Mouse (Mus musculus): ENCODE data around the gene Olfr916. TPM values are rescaled to one million over a fixed set of nuclear protein-coding genes. Genes with fewer than 3 reads are reported as not detected.

Olfr916 gene
- not detected for polyA plus RNA-seq (2012; fragmentation: generic; extraction: Trizol)
- long read RNA-seq, experiment 1 = 0 reads
- long read RNA-seq, experiment 2 = 0 reads

DNA sequence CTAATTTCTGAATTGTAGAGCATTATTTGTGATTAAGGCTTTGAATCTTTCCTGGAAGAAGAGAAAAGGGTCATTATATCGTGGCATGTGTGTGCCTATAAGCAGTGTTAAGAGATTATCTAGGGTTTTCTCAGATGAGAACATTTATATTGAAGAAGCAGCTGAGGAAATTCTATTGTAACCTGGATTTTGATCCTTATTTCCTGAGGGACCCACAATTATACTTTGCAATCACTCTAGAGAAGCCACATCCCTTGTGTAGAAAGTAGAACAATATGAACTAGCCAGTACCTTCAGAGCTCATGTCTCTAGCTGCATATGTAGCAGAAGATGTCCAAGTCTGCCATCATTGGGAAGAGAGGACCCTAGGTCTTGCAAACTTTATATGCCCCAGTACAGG, at the start of gene Olfr916:
TSS of gene Olfr916 (minus strand) at position 101 of the 400 bp plus-strand sequence.
- H3K4me3 ChIP-seq (ENCODE audit: insufficient read depth, poor library complexity, severe bottlenecking) = no peak within 1 kb of the TSS
- TF ChIP-seq USF1 (IDR thresholded peaks at IDR 0.05; ENCODE audit: low read depth) (no peak), CEBPB (IDR thresholded peaks at IDR 0.05; ENCODE audit: low read depth) (no peak), MYOG (IDR thresholded peaks at IDR 0.05; ENCODE audit: control insufficient read depth, extremely low read depth, insufficient read length) (no peak), FOSL1 (IDR thresholded peaks at IDR 0.05; ENCODE audit: insufficient read depth, low read length, poor library complexity, severe bottlenecking) (no peak), MAX (IDR thresholded peaks at IDR 0.05) (no peak), MYOD1 (IDR thresholded peaks at IDR 0.05; ENCODE audit: control insufficient read depth, insufficient read length, low read depth) (no peak), CTCF (IDR thresholded peaks at IDR 0.05; ENCODE audit: control insufficient read depth, insufficient read depth, insufficient read length) (no peak)
- H3ac ChIP-seq (ENCODE audit: control insufficient read depth, insufficient read length, low read depth) = no peak within 1 kb of the TSS

GRCm38 (mm10) chr9:38674501-38674900, 14.8 kb upstream of the Olfr916 start, which contains the start of gene Olfr918:
Olfr918 (minus strand) TSS chr9:38674601.
- H3K79me3 ChIP-seq (ENCODE audit: low read depth) = no peaks in the 10 kb centered on the region
- no peaks in the 10 kb centered on the region for H3K79me2 ChIP-seq (ENCODE audit: control insufficient read depth, insufficient read depth)
- H3K27me3 ChIP-seq (ENCODE audit: control insufficient read depth, insufficient read depth, insufficient read length) = no peaks in the 10 kb centered on the region
- no peaks in the 10 kb centered on the region for H3K36me3 ChIP-seq (ENCODE audit: control insufficient read depth, insufficient read depth)
- H3K4me3 ChIP-seq (ENCODE audit: insufficient read depth, poor library complexity, severe bottlenecking) = no peak within 1 kb of the TSS
- TF ChIP-seq MYOD1 (IDR thresholded peaks at IDR 0.05; ENCODE audit: control insufficient read depth, insufficient read length, low read depth) (no peak), MYOG (IDR thresholded peaks at IDR 0.05; ENCODE audit: control insufficient read depth, extremely low read depth, insufficient read length) (no peak), MAX (IDR thresholded peaks at IDR 0.05) (no peak), CTCF (IDR thresholded peaks at IDR 0.05; ENCODE audit: control insufficient read depth, insufficient read depth, insufficient read length) (no peak), CEBPB (IDR thresholded peaks at IDR 0.05; ENCODE audit: low read depth) (no peak), USF1 (IDR thresholded peaks at IDR 0.05; ENCODE audit: low read depth) (no peak), FOSL1 (IDR thresholded peaks at IDR 0.05; ENCODE audit: insufficient read depth, low read length, poor library complexity, severe bottlenecking) (no peak)
- H3ac ChIP-seq (ENCODE audit: control insufficient read depth, insufficient read length, low read depth) = no peak within 1 kb of the TSS

More for the DNA sequence above, at the start of gene Olfr916:
- Histone ChIP-seq H3K79me2 (ENCODE audit: control insufficient read depth, insufficient read depth) (no peaks in the 10 kb centered on the region), H3K27me3 (ENCODE audit: control insufficient read depth, insufficient read depth, insufficient read length) (no peaks in the 10 kb centered on the region), H3K36me3 (ENCODE audit: control insufficient read depth, insufficient read depth) (no peaks in the 10 kb centered on the region), H3K79me3 (ENCODE audit: low read depth) (no peaks in the 10 kb centered on the region)

- Histone ChIP-seq H3K79me3 (ENCODE audit: low read depth) (no peaks in the 10 kb centered on the region), H3ac (ENCODE audit: control insufficient read depth, insufficient read length, low read depth) (no peak overlapping the region), H3K4me3 (ENCODE audit: insufficient read depth, poor library complexity, severe bottlenecking) (no peak overlapping the region), H3K27me3 (ENCODE audit: control insufficient read depth, insufficient read depth, insufficient read length) (no peaks in the 10 kb centered on the region), H3K79me2 (ENCODE audit: control insufficient read depth, insufficient read depth) (no peaks in the 10 kb centered on the region), H3K36me3 (ENCODE audit: control insufficient read depth, insufficient read depth) (no peaks in the 10 kb centered on the region)
- no peak for TF ChIP-seq CTCF (IDR thresholded peaks at IDR 0.05; ENCODE audit: control insufficient read depth, insufficient read depth, insufficient read length)
- no peak for TF ChIP-seq MAX (IDR thresholded peaks at IDR 0.05)
- no peak for TF ChIP-seq USF1 (IDR thresholded peaks at IDR 0.05; ENCODE audit: low read depth)
- no peak for TF ChIP-seq MYOD1 (IDR thresholded peaks at IDR 0.05; ENCODE audit: control insufficient read depth, insufficient read length, low read depth)
- no peak for TF ChIP-seq MYOG (IDR thresholded peaks at IDR 0.05; ENCODE audit: control insufficient read depth, extremely low read depth, insufficient read length)
- no peak for TF ChIP-seq CEBPB (IDR thresholded peaks at IDR 0.05; ENCODE audit: low read depth)
- TF ChIP-seq FOSL1 (IDR thresholded peaks at IDR 0.05; ENCODE audit: insufficient read depth, low read length, poor library complexity, severe bottlenecking) = no peak
Measured at GRCm38 (mm10) chr9:38672887-38673286, 13.2 kb upstream of the Olfr916 start.

DNA sequence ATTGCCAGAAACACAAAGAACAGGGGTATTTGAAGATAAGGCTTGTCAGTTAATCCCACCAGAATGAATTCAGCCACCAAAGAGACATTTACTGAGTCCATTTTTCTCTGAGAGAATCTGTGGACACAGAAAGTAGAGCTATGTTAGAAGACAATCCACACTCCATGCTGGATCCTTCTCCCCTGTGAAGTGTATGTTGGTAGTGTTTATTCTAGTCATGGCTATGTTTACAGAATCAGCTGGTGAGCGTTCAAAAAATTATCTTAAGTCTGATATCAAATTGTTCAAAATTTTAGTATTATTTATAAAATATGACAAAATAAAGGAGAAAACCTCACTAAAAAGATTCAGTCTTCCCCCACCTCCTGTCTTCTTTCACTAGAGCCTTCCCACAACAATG, 6.1 kb upstream of the Olfr916 start, which contains the start of gene Olfr917:
TSS of gene Olfr917 (minus strand) at position 101 of the 400 bp plus-strand sequence.
- TF ChIP-seq MYOG (IDR thresholded peaks at IDR 0.05; ENCODE audit: control insufficient read depth, extremely low read depth, insufficient read length) (no peak), MYOD1 (IDR thresholded peaks at IDR 0.05; ENCODE audit: control insufficient read depth, insufficient read length, low read depth) (no peak), CTCF (IDR thresholded peaks at IDR 0.05; ENCODE audit: control insufficient read depth, insufficient read depth, insufficient read length) (no peak), FOSL1 (IDR thresholded peaks at IDR 0.05; ENCODE audit: insufficient read depth, low read length, poor library complexity, severe bottlenecking) (no peak), USF1 (IDR thresholded peaks at IDR 0.05; ENCODE audit: low read depth) (no peak), MAX (IDR thresholded peaks at IDR 0.05) (no peak), CEBPB (IDR thresholded peaks at IDR 0.05; ENCODE audit: low read depth) (no peak)

GRCm38 (mm10) chr9:38632406-38632805, 27.3 kb downstream of the Olfr916 start:
- Histone ChIP-seq H3ac (ENCODE audit: control insufficient read depth, insufficient read length, low read depth) (no peak overlapping the region), H3K36me3 (ENCODE audit: control insufficient read depth, insufficient read depth) (no peaks in the 10 kb centered on the region), H3K4me3 (ENCODE audit: insufficient read depth, poor library complexity, severe bottlenecking) (no peak overlapping the region), H3K27me3 (ENCODE audit: control insufficient read depth, insufficient read depth, insufficient read length) (no peaks in the 10 kb centered on the region), H3K79me2 (ENCODE audit: control insufficient read depth, insufficient read depth) (no peaks in the 10 kb centered on the region), H3K79me3 (ENCODE audit: low read depth) (no peaks in the 10 kb centered on the region)
- TF ChIP-seq MYOG (IDR thresholded peaks at IDR 0.05; ENCODE audit: control insufficient read depth, extremely low read depth, insufficient read length) (no peak), FOSL1 (IDR thresholded peaks at IDR 0.05; ENCODE audit: insufficient read depth, low read length, poor library complexity, severe bottlenecking) (no peak), USF1 (IDR thresholded peaks at IDR 0.05; ENCODE audit: low read depth) (no peak)

More for the DNA sequence above, 6.1 kb upstream of the Olfr916 start, which contains the start of gene Olfr917:
- no peaks in the 10 kb centered on the region for H3K79me2 ChIP-seq (ENCODE audit: control insufficient read depth, insufficient read depth)
- H3K79me3 ChIP-seq (ENCODE audit: low read depth) = no peaks in the 10 kb centered on the region
- no peak within 1 kb of the TSS for H3ac ChIP-seq (ENCODE audit: control insufficient read depth, insufficient read length, low read depth)
- H3K27me3 ChIP-seq (ENCODE audit: control insufficient read depth, insufficient read depth, insufficient read length) = no peaks in the 10 kb centered on the region
- H3K36me3 ChIP-seq (ENCODE audit: control insufficient read depth, insufficient read depth) = no peaks in the 10 kb centered on the region
- no peak within 1 kb of the TSS for H3K4me3 ChIP-seq (ENCODE audit: insufficient read depth, poor library complexity, severe bottlenecking)

Other genes with a start within 250 kb of the Olfr916 start
- 0.04 TPM for gene Olfr901, start 230.4 kb downstream of the Olfr916 start, polyA plus RNA-seq (2012; fragmentation: generic; extraction: Trizol)
- gene Olfr902, start 212.2 kb downstream of the Olfr916 start, polyA plus RNA-seq (2012; fragmentation: generic; extraction: Trizol) = not detected
- not detected for gene Olfr904, start 196.7 kb downstream of the Olfr916 start, polyA plus RNA-seq (2012; fragmentation: generic; extraction: Trizol)
- not detected for gene Olfr905, start 188.8 kb downstream of the Olfr916 start, polyA plus RNA-seq (2012; fragmentation: generic; extraction: Trizol)
- not detected for gene Olfr906, start 172.8 kb downstream of the Olfr916 start, polyA plus RNA-seq (2012; fragmentation: generic; extraction: Trizol)
- not detected for gene Olfr907, start 164.1 kb downstream of the Olfr916 start, polyA plus RNA-seq (2012; fragmentation: generic; extraction: Trizol)
- gene Olfr911-ps1, start 138.3 kb downstream of the Olfr916 start, polyA plus RNA-seq (2012; fragmentation: generic; extraction: Trizol) = not detected
- gene Olfr910, start 122.0 kb downstream of the Olfr916 start, polyA plus RNA-seq (2012; fragmentation: generic; extraction: Trizol) = not detected
- not detected for gene Olfr912, start 79.7 kb downstream of the Olfr916 start, polyA plus RNA-seq (2012; fragmentation: generic; extraction: Trizol)
- gene Olfr913, start 67.1 kb downstream of the Olfr916 start, polyA plus RNA-seq (2012; fragmentation: generic; extraction: Trizol) = not detected
- not detected for gene Olfr914, start 54.8 kb downstream of the Olfr916 start, polyA plus RNA-seq (2012; fragmentation: generic; extraction: Trizol)
- not detected for gene Olfr917, start 6.0 kb upstream of the Olfr916 start, polyA plus RNA-seq (2012; fragmentation: generic; extraction: Trizol)
- gene Olfr918, start 14.7 kb upstream of the Olfr916 start, polyA plus RNA-seq (2012; fragmentation: generic; extraction: Trizol) = not detected
- gene Olfr919, start 43.8 kb upstream of the Olfr916 start, polyA plus RNA-seq (2012; fragmentation: generic; extraction: Trizol) = not detected
- gene Vwa5a, start 58.4 kb upstream of the Olfr916 start, polyA plus RNA-seq (2012; fragmentation: generic; extraction: Trizol) = 6.3 TPM
- gene Olfr920, start 92.4 kb upstream of the Olfr916 start, polyA plus RNA-seq (2012; fragmentation: generic; extraction: Trizol) = not detected
- gene Olfr921, start 113.2 kb upstream of the Olfr916 start, polyA plus RNA-seq (2012; fragmentation: generic; extraction: Trizol) = not detected
- not detected for gene Olfr922, start 154.7 kb upstream of the Olfr916 start, polyA plus RNA-seq (2012; fragmentation: generic; extraction: Trizol)
- gene Olfr923, start 166.7 kb upstream of the Olfr916 start, polyA plus RNA-seq (2012; fragmentation: generic; extraction: Trizol) = not detected
- not detected for gene Olfr924, start 184.6 kb upstream of the Olfr916 start, polyA plus RNA-seq (2012; fragmentation: generic; extraction: Trizol)
- gene Olfr26, start 195.2 kb upstream of the Olfr916 start, polyA plus RNA-seq (2012; fragmentation: generic; extraction: Trizol) = not detected
- not detected for gene Olfr926, start 217.3 kb upstream of the Olfr916 start, polyA plus RNA-seq (2012; fragmentation: generic; extraction: Trizol)

Data from C2C12 (cell line).